Mouse (Mus musculus): Measurements from ENCODE around the gene Cdk14. TPM values are rescaled to one million over a fixed set of nuclear protein-coding genes. Genes with fewer than 3 reads are reported as not detected.

Gene Cdk14
- polyA plus RNA-seq, 1 experiment from 2014 or later, result 19.2 TPM

- WGBS, result 57% methylated on average over 4 of the region's 4 CpGs
- Histone ChIP-seq H3K27me3 (no peaks in the 10 kb centered on the region), H3K9me3 (no peaks in the 10 kb centered on the region), H3K9ac (no peak overlapping the region), H3K36me3 (no peaks in the 10 kb centered on the region), H3K4me2 (no peak overlapping the region), H3K27ac (peak overlapping the region; percentile 80), H3K4me3 (no peak overlapping the region), H3K4me1 (peaks cover 12% of the 10 kb centered on the region; the same call in 1 of the 2 replicates)
- ATAC-seq (ENCODE audit: insufficient number of reproducible peaks, low FRiP score, low TSS enrichment, low read depth), result peak; percentile 48; the same call in 1 of the 2 replicates
These were observed 426.9 kb downstream of the Cdk14 start for GRCm38 (mm10) chr5:4993192-4993601.

GRCm38 (mm10) chr5:4991023-4991422 lies 429.1 kb downstream of the Cdk14 start:
- Histone ChIP-seq H3K9ac (no peak overlapping the region), H3K36me3 (no peaks in the 10 kb centered on the region), H3K4me1 (peaks cover 12% of the 10 kb centered on the region; the same call in 1 of the 2 replicates), H3K9me3 (no peaks in the 10 kb centered on the region), H3K27ac (0 out of 2 replicates have a peak overlapping the region, but pooled peaks have one; percentile 12), H3K27me3 (no peaks in the 10 kb centered on the region), H3K4me2 (no peak overlapping the region), H3K4me3 (no peak overlapping the region)
- WGBS, result 53% methylated on average over 2 of the region's 2 CpGs
- no peak for ATAC-seq (ENCODE audit: insufficient number of reproducible peaks, low FRiP score, low TSS enrichment, low read depth)

GRCm38 (mm10) chr5:4990237-4990636 lies 429.9 kb downstream of the Cdk14 start:
- H3K27ac ChIP-seq, result no peak overlapping the region
- 76% methylated on average over 5 of the region's 5 CpGs for WGBS
- H3K4me2 ChIP-seq, result no peak overlapping the region
- H3K4me1 ChIP-seq, result peaks cover 12% of the 10 kb centered on the region; the same call in 1 of the 2 replicates
- no peaks in the 10 kb centered on the region for H3K27me3 ChIP-seq
- no peak for ATAC-seq (ENCODE audit: insufficient number of reproducible peaks, low FRiP score, low TSS enrichment, low read depth)
- H3K9ac ChIP-seq, result no peak overlapping the region
- no peaks in the 10 kb centered on the region for H3K9me3 ChIP-seq
- no peak overlapping the region for H3K4me3 ChIP-seq
- no peaks in the 10 kb centered on the region for H3K36me3 ChIP-seq

DNA sequence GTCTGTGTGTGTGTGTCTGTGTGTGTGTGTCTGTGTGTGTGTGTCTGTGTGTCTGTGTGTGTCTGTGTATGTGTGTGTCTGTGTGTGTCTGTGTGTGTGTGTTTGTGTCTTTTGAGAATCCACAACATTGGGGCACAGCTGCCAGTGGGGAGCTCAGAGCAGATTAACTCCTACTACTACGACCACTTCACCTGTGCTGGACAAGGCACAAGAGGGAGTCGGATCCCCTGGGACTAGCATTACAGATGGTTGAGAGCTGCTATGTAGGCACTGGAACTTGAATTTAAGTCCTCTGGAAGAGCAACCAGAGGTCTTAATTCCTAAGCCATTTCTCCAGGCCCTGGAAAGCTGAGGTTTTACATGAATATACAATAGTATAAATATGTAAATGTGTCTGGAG lies 433.9 kb downstream of the Cdk14 start:
- no peak for ATAC-seq (ENCODE audit: insufficient number of reproducible peaks, low FRiP score, low TSS enrichment, low read depth)
- H3K4me3 ChIP-seq, result no peak overlapping the region
- 0 out of 2 replicates have a peak, but pooled peaks cover 2% of the 10 kb centered on the region for H3K4me1 ChIP-seq
- no peaks in the 10 kb centered on the region for H3K9me3 ChIP-seq
- WGBS, result 83% methylated on average over 2 of the region's 2 CpGs
- H3K4me2 ChIP-seq, result no peak overlapping the region
- no peaks in the 10 kb centered on the region for H3K27me3 ChIP-seq
- H3K36me3 ChIP-seq, result no peaks in the 10 kb centered on the region
- H3K9ac ChIP-seq, result no peak overlapping the region
- H3K27ac ChIP-seq, result no peak overlapping the region

DNA sequence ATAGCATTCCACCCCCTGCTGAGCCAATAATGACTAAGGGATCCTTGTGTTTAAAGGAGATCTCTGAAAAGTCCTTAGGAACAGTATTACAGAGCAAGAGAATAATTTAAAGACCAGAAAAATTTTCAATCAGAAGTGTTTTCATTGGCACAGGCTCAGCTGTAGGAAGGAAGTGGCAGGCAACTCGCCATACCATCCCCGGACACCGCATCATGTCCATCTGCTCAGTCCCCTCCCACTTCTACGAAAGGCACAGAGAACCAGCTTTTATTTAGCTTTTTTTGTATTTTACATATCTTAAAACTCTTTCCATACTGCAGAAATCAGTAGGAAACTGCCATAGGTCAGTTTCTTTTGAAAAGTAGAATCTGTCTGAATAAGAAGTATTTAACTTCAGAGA lies 440.6 kb downstream of the Cdk14 start:
- H3K9ac ChIP-seq, result no peak overlapping the region
- H3K27ac ChIP-seq, result no peak overlapping the region
- no peak for ATAC-seq (ENCODE audit: insufficient number of reproducible peaks, low FRiP score, low TSS enrichment, low read depth)
- no peaks in the 10 kb centered on the region for H3K36me3 ChIP-seq
- H3K4me2 ChIP-seq, result no peak overlapping the region
- H3K4me1 ChIP-seq, result no peaks in the 10 kb centered on the region
- no peak overlapping the region for H3K4me3 ChIP-seq
- no peaks in the 10 kb centered on the region for H3K9me3 ChIP-seq
- H3K27me3 ChIP-seq, result no peaks in the 10 kb centered on the region
- WGBS, result 76% methylated on average over 4 of the region's 4 CpGs

DNA sequence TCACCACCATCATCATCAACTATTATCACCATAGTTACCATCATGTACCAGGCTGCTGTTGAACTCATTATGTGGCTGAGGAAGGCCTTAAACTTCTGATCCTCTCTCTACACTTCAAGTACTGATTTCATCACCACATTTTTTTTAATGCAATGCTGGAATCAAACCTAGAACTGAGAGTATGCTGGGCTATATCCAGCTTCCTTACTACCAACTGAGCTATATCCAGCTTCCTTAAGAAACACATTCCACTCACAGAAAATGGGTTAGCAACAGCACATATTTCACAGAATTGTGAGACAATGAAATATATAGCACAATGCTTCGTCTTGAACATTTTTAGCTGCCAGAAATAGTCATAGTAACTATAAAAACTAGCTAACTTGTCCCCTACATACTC lies 446.7 kb downstream of the Cdk14 start:
- Histone ChIP-seq H3K36me3 (no peaks in the 10 kb centered on the region), H3K27ac (no peak overlapping the region), H3K4me3 (no peak overlapping the region), H3K9ac (no peak overlapping the region), H3K4me1 (no peaks in the 10 kb centered on the region), H3K27me3 (no peaks in the 10 kb centered on the region), H3K9me3 (no peaks in the 10 kb centered on the region), H3K4me2 (no peak overlapping the region)
- no peak for ATAC-seq (ENCODE audit: insufficient number of reproducible peaks, low FRiP score, low TSS enrichment, low read depth)
- 91% methylated on average over 1 of the region's 1 CpGs for whole genome bisulfite sequencing

DNA sequence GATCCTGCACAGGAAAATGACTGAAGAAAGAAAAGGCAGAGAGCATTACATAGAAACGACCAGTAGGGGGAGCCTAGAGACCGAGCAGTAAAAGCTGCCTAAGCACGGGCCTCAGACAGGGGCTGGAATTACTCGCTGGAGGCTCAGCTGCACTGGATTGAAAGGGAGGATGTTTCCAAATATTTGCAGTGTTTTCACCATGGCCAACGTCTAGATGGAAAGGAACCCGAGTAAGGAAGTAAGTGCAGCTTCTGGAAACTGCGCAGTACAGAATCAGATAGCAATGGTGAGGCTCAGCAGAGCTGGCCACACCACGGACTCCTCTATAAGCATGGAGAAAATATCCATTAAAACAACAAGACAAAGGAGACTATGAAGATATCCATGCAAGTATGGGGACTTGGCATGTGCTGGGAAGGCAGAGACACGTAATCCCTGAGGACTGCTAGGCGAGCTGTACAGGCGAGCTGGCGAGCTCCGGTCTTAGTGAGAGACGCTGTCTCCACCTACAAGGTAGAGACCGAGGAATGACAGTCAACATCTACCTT lies 458.0 kb downstream of the Cdk14 start:
- WGBS, result 53% methylated on average over 15 of the region's 15 CpGs
- Histone ChIP-seq H3K4me3 (no peak overlapping the region), H3K27me3 (no peaks in the 10 kb centered on the region), H3K36me3 (no peaks in the 10 kb centered on the region), H3K4me1 (no peaks in the 10 kb centered on the region; the same call in 1 of the 2 replicates), H3K9ac (no peak overlapping the region), H3K27ac (no peak overlapping the region), H3K4me2 (no peak overlapping the region), H3K9me3 (no peaks in the 10 kb centered on the region)
- ATAC-seq (ENCODE audit: insufficient number of reproducible peaks, low FRiP score, low TSS enrichment, low read depth), result peak; percentile 73

- no peaks in the 10 kb centered on the region for H3K27me3 ChIP-seq
- H3K4me1 ChIP-seq, result no peaks in the 10 kb centered on the region; the same call in 1 of the 2 replicates
- H3K9me3 ChIP-seq, result no peaks in the 10 kb centered on the region
- no peak overlapping the region for H3K4me3 ChIP-seq
- ATAC-seq (ENCODE audit: insufficient number of reproducible peaks, low FRiP score, low TSS enrichment, low read depth), result no peak
- no peak overlapping the region for H3K27ac ChIP-seq
- WGBS, result 93% methylated on average over 1 of the region's 1 CpGs
- no peak overlapping the region for H3K4me2 ChIP-seq
- H3K9ac ChIP-seq, result no peak overlapping the region
- no peaks in the 10 kb centered on the region for H3K36me3 ChIP-seq
These were observed 458.5 kb downstream of the Cdk14 start for GRCm38 (mm10) chr5:4961636-4962035.

DNA sequence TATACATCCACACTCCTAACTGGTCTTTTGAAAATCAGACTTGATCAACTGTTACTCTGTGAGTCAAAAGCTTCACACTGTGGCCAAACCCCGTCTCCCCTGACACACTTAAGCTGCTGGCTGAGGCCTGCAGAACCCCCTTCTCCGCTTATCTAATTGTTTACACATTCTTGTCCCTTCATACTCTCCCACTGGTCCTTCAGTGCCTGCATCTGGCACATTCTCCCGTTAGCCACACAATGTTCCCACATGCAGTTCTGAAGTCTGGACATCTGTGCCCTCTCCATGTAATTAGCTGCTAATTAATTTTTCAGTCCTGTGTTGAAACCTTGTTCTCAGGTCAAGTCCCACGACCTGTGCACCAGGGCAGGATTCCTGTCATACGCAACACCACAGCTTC lies 460.7 kb downstream of the Cdk14 start:
- H3K4me1 ChIP-seq, result no peaks in the 10 kb centered on the region; the same call in 1 of the 2 replicates
- H3K4me2 ChIP-seq, result no peak overlapping the region
- no peak overlapping the region for H3K4me3 ChIP-seq
- no peaks in the 10 kb centered on the region for H3K27me3 ChIP-seq
- no peaks in the 10 kb centered on the region for H3K36me3 ChIP-seq
- no peaks in the 10 kb centered on the region for H3K9me3 ChIP-seq
- no peak for ATAC-seq (ENCODE audit: insufficient number of reproducible peaks, low FRiP score, low TSS enrichment, low read depth)
- 31% methylated on average over 5 of the region's 5 CpGs for WGBS
- H3K27ac ChIP-seq, result no peak overlapping the region
- H3K9ac ChIP-seq, result no peak overlapping the region

DNA sequence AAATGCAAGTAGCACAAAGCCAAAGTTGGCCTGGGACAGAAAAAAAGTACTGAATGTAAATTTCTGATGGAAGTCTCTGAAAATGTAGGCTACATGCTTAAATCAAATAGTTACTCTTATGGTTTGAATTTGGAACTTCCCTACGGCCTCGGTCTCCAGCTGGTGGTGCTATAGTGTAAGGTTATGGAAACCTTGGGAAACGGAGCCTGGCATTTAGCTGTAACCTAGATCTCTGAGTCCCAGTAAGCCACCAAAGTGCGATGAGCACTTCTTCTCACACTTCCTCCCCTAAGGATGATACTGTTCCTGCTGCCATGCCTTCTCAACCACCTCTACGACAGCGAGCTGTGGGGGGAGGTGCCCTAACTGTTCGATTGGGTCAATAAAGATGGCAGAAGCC lies 464.1 kb downstream of the Cdk14 start:
- WGBS, result 71% methylated on average over 7 of the region's 7 CpGs
- Histone ChIP-seq H3K9me3 (no peaks in the 10 kb centered on the region), H3K36me3 (no peaks in the 10 kb centered on the region), H3K9ac (no peak overlapping the region), H3K4me2 (no peak overlapping the region), H3K27me3 (no peaks in the 10 kb centered on the region), H3K4me1 (no peaks in the 10 kb centered on the region; the same call in 1 of the 2 replicates), H3K27ac (no peak overlapping the region), H3K4me3 (no peak overlapping the region)
- ATAC-seq (ENCODE audit: insufficient number of reproducible peaks, low FRiP score, low TSS enrichment, low read depth), result no peak

- H3K27ac ChIP-seq, result no peak overlapping the region
- 68% methylated on average over 2 of the region's 2 CpGs for WGBS
- no peak for ATAC-seq (ENCODE audit: insufficient number of reproducible peaks, low FRiP score, low TSS enrichment, low read depth)
- H3K4me2 ChIP-seq, result no peak overlapping the region
- no peak overlapping the region for H3K4me3 ChIP-seq
- no peak overlapping the region for H3K9ac ChIP-seq
- H3K9me3 ChIP-seq, result no peaks in the 10 kb centered on the region
- H3K27me3 ChIP-seq, result no peaks in the 10 kb centered on the region
- H3K4me1 ChIP-seq, result no peaks in the 10 kb centered on the region; the same call in 1 of the 2 replicates
- no peaks in the 10 kb centered on the region for H3K36me3 ChIP-seq
These were observed 464.7 kb downstream of the Cdk14 start for GRCm38 (mm10) chr5:4955392-4955791.

DNA sequence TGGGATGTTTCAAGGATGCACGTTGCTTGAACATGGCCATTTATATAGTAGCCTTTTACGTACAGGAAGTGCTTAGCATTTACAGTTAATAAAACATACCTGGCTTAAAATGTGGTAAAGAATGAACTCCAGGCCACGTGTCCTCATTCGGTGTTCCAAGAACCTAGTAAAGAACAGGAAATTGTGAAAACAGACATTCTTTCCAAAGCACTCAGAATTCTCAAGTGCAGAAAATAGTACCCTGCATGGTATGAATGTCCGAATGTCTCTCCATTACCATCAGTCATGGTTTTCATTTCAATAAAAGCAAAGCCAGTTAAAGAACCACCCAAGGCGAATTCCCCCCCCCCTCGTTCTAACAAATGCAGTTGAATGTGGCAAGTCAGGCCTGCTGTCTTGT lies 470.7 kb downstream of the Cdk14 start:
- Histone ChIP-seq H3K4me1 (no peaks in the 10 kb centered on the region), H3K27ac (no peak overlapping the region), H3K36me3 (no peaks in the 10 kb centered on the region), H3K9me3 (no peaks in the 10 kb centered on the region), H3K9ac (no peak overlapping the region), H3K4me2 (no peak overlapping the region), H3K27me3 (no peaks in the 10 kb centered on the region), H3K4me3 (no peak overlapping the region)
- WGBS, result 32% methylated on average over 7 of the region's 7 CpGs
- ATAC-seq (ENCODE audit: insufficient number of reproducible peaks, low FRiP score, low TSS enrichment, low read depth), result no peak

All from limb, embryonic 15.5 days (tissue).